Mouse (Mus musculus) ES-E14 (cell line): ENCODE measurements around the gene Lrp6. TPM values are rescaled to one million over a fixed set of nuclear protein-coding genes. Genes with fewer than 3 reads are reported as not detected.

Source experiments
- DNase-seq: peaks from one replicate; pipeline ENCODE4 v3.0.0-alpha.2; 2013; ENCODE audit warnings: low read depth, low spot score
- H3K27ac ChIP-seq: 2 replicates; pipeline ENCODE4 v1.5.1; 2012; ENCODE audit warnings: low read depth, mild to moderate bottlenecking, low read length, moderate library complexity, mixed read lengths; ENCODE audit not compliant: poor library complexity, insufficient read depth, severe bottlenecking
- H3K36me3 ChIP-seq: 2 replicates; pipeline ENCODE4 v1.6.1; 2012; ENCODE audit warnings: mild to moderate bottlenecking, low read length, moderate library complexity, mixed read lengths; ENCODE audit not compliant: control insufficient read depth, poor library complexity, insufficient read depth, severe bottlenecking
- H3K4me1 ChIP-seq, 2 experiments: fragments of 150-350 bp in 1 of 2; sonication (generic) in 1 of 2; 2 replicates each; pipeline ENCODE4 v1.6.1; 2012; ENCODE audit warnings: low read length in 2 of 2, mild to moderate bottlenecking in 1 of 2, mixed read lengths in 1 of 2; ENCODE audit not compliant: control insufficient read depth in 2 of 2, insufficient read depth in 2 of 2, poor library complexity in 1 of 2
- H3K4me3 ChIP-seq, 2 experiments: fragments of 150-350 bp in 1 of 2; sonication (generic) in 1 of 2; 2 replicates each; pipeline ENCODE4 v1.5.1; 2012; ENCODE audit warnings: low read length in 2 of 2, low read depth in 1 of 2, mild to moderate bottlenecking in 1 of 2, mixed read lengths in 1 of 2; ENCODE audit not compliant: insufficient read depth in 1 of 2, poor library complexity in 1 of 2, severe bottlenecking in 1 of 2
- H3K9ac ChIP-seq: 2 replicates; pipeline ENCODE4 v1.6.1; 2012; ENCODE audit warnings: low read depth, mild to moderate bottlenecking, low read length, mixed read lengths; ENCODE audit not compliant: poor library complexity, insufficient read depth, severe bottlenecking
- H3K9me3 ChIP-seq: fragments of 150-350 bp; sonication (generic); 2 replicates; pipeline ENCODE4 v1.6.1; 2012; ENCODE audit warnings: low read depth, mild to moderate bottlenecking, low read length; ENCODE audit not compliant: control insufficient read depth, insufficient read depth
- CHD2 ChIP-seq: IDR thresholded peaks from 2 replicates; pipeline ENCODE4 v1.6.1; 2014; ENCODE audit warnings: mild to moderate bottlenecking, low read depth, low read length, inconsistent platforms
- HCFC1 ChIP-seq: IDR thresholded peaks from 2 replicates; pipeline ENCODE4 v1.6.1; 2012; ENCODE audit warnings: low read length, inconsistent platforms, borderline replicate concordance; ENCODE audit not compliant: insufficient read depth
- MAFK ChIP-seq: IDR thresholded peaks from 2 replicates; pipeline ENCODE4 v1.6.1; 2014; ENCODE audit warnings: mild to moderate bottlenecking, low read depth, low read length, inconsistent platforms; ENCODE audit not compliant: insufficient read depth
- ZC3H11A ChIP-seq: IDR thresholded peaks from 2 replicates; pipeline ENCODE4 v1.6.1; 2012; ENCODE audit warnings: low read depth, mild to moderate bottlenecking, inconsistent platforms, low read length, borderline replicate concordance
- ZNF384 ChIP-seq: IDR thresholded peaks from 2 replicates; pipeline ENCODE4 v1.6.1; 2012; ENCODE audit warnings: low read depth, low read length, inconsistent platforms
- in situ Hi-C, 2 experiments: fragments of 600-800 bp; cut with MboI; formaldehyde crosslinking; loops; one replicate each; pipeline ENCODE4 v1.15.1; 2025; ENCODE audit warnings: low sequenced_read_pairs in 2 of 2, inconsistent platforms in 1 of 2; ENCODE audit not compliant: unreplicated experiment in 2 of 2
- total RNA-seq: library from RNA; depleted of rRNA; stranded (reverse); fragments of 300-350 nt; gene quantifications from 2 replicates; pipeline ENCODE4 v1.2.3, GENCODE M21; 2012

Lrp6 gene
- total RNA-seq, 1 experiment, result 46.8 TPM

- H3K9me3 ChIP-seq, result no peaks in the 10 kb centered on the region
- H3K9ac ChIP-seq, result no peak overlapping the region
- in situ Hi-C loops, result loop anchor here (5.0 to 25.0 kb wide), 2 partner anchors 179 to 184 kb away; no protein-coding TSS in a partner anchor
- H3K4me3 ChIP-seq, result no peak overlapping the region
- no peaks in the 10 kb centered on the region for H3K4me1 ChIP-seq
- no peak for TF ChIP-seq ZC3H11A
- TF ChIP-seq MAFK, result no peak
- no peak for TF ChIP-seq ZNF384
- no peak for TF ChIP-seq CHD2
- TF ChIP-seq HCFC1, result no peak
- DNase-seq, result no peak
- H3K27ac ChIP-seq, result no peak overlapping the region
- no peaks in the 10 kb centered on the region for H3K36me3 ChIP-seq
These were observed 133.5 kb downstream of the Lrp6 start for GRCm38 (mm10) chr6:134433281-134433680.

- TF ChIP-seq MAFK, result no peak
- no peak for TF ChIP-seq ZNF384
- no peak overlapping the region for H3K9ac ChIP-seq
- H3K4me1 ChIP-seq, result no peaks in the 10 kb centered on the region
- no peaks in the 10 kb centered on the region for H3K36me3 ChIP-seq
- no peak overlapping the region for H3K4me3 ChIP-seq
- no peaks in the 10 kb centered on the region for H3K9me3 ChIP-seq
- in situ Hi-C loops, result loop anchor here (5.0 to 25.0 kb wide), 2 partner anchors 181 to 186 kb away; no protein-coding TSS in a partner anchor
- DNase-seq, result no peak
- H3K27ac ChIP-seq, result no peak overlapping the region
These were observed 135.2 kb downstream of the Lrp6 start for GRCm38 (mm10) chr6:134431583-134431982.

GRCm38 (mm10) chr6:134430161-134430799 is 136.5 kb downstream of the Lrp6 start:
- Histone ChIP-seq H3K36me3 (no peaks in the 10 kb centered on the region), H3K4me3 (no peak overlapping the region), H3K4me1 (no peaks in the 10 kb centered on the region), H3K9ac (no peak overlapping the region), H3K27ac (no peak overlapping the region), H3K9me3 (no peaks in the 10 kb centered on the region)
- DNase-seq, result no peak
- in situ Hi-C loops, result loop anchor here (5.0 to 25.0 kb wide), 2 partner anchors 182 to 187 kb away; no protein-coding TSS in a partner anchor
- TF ChIP-seq CHD2 (no peak), ZC3H11A (no peak), HCFC1 (no peak)

DNA sequence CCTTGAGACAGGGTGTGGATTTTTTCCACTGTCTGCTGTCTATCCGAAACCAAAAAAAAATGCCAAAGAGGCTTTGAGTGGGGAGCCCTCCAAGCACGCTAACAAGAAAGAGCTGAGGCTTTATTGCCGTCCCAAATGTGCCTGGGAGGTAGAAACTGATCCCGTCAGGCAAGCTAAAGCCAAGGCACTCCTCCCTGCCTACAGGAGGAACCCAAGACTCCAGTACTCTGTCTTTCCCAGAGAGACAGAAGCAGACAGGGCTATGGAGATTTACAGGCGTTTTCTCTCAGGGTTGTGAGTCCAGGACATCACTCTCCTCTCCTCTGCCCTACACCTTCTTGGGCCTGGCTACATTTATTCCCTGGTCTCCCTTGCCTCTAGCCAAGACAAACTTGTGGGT is 138.3 kb downstream of the Lrp6 start:
- TF ChIP-seq ZC3H11A, result no peak
- TF ChIP-seq MAFK, result no peak
- no peak for TF ChIP-seq HCFC1
- TF ChIP-seq CHD2, result no peak
- TF ChIP-seq ZNF384, result no peak
- H3K4me3 ChIP-seq, result no peak overlapping the region
- DNase-seq, result no peak
- no peaks in the 10 kb centered on the region for H3K4me1 ChIP-seq
- H3K9ac ChIP-seq, result no peak overlapping the region
- no peak overlapping the region for H3K27ac ChIP-seq
- in situ Hi-C loops, result loop anchor here in 1 of 2 experiments (25.0 kb wide), 1 partner anchor 184 kb away; no protein-coding TSS in a partner anchor
- H3K36me3 ChIP-seq, result no peaks in the 10 kb centered on the region
- no peaks in the 10 kb centered on the region for H3K9me3 ChIP-seq

GRCm38 (mm10) chr6:134427165-134427564 is 139.6 kb downstream of the Lrp6 start:
- no peak for DNase-seq
- Histone ChIP-seq H3K4me3 (no peak overlapping the region), H3K4me1 (no peaks in the 10 kb centered on the region), H3K27ac (no peak overlapping the region), H3K9ac (no peak overlapping the region), H3K9me3 (no peaks in the 10 kb centered on the region), H3K36me3 (no peaks in the 10 kb centered on the region)
- TF ChIP-seq ZNF384 (no peak), HCFC1 (no peak)
- in situ Hi-C loops, result loop anchor here in 1 of 2 experiments (25.0 kb wide), 1 partner anchor 185 kb away; no protein-coding TSS in a partner anchor
